Comparison of ENCODE assay signal across 12 mouse cellular contexts in the genomic region with DNA sequence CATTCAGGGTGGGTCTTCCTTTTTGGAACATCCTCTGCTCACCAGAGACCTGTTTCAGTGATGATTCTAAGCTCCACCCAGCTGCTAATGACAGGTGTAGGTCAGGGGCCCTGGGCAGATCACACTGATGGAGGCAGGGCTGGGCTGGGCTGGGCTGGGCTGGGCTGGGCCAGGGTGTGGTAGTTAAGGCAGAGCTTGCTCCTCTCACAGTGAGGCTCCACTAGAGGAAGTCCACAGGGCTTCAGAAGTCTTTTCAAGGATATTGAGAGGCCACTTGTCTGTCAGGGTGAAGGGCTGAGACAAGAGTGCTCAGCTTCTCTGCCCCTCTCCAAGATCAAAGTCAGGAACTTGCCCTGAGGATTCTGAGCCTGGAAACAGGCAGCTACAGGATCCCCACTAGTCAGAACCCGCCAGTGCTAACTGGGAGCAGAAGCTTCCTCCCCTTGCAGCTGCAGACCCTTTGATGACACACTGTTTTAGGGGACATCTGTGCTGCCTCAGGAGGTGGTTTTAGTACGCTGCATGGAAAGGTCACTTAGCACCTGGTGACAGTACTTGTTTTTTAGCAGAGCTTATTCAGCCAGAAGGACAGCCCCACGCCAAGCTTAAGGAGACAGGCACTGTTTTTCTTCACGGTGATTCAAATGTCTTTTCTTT.
A peak's percentile ranks its signal among the peaks of the same experiment; 100 is the strongest.
DNase-seq lines count a peak whose midpoint lies in the region; ATAC-seq lines count a peak whose summit lies in the region.
"Had no signal": no experiment of that assay in that cellular context is flagged by ENCODE, and none has a peak within 500 bp of the region (broad histone marks: within the 10 kb centered on the region; RNA-seq: fewer than 3 reads in every experiment).

No protein-coding gene starts in this region.

- no peak overlapping the region for H3K4me2 ChIP-seq in limb, embryonic 11.5 days (ENCODE audit: low read depth, severe bottlenecking)
- H3K4me2 ChIP-seq: forebrain, embryonic 13.5 days; liver, embryonic 15.5 days; stomach, embryonic 15.5 days had no signal

- H3K9ac ChIP-seq in limb, embryonic 11.5 days (ENCODE audit: low read length) = no peak overlapping the region
- H3K9ac ChIP-seq: forebrain, embryonic 13.5 days; liver, embryonic 15.5 days; stomach, embryonic 15.5 days had no signal

- no peak overlapping the region for H3K27ac ChIP-seq in embryonic facial prominence, embryonic 10.5 days (replicated peaks)
- H3K27ac ChIP-seq in limb, embryonic 11.5 days (replicated peaks; ENCODE audit: low read depth, low read length) = no peak overlapping the region
- H3K27ac ChIP-seq: forebrain, embryonic 13.5 days; heart, embryonic 10.5 days; liver, embryonic 15.5 days; stomach, embryonic 15.5 days had no signal

- ATAC-seq in limb, embryonic 11.5 days (ENCODE audit: insufficient number of reproducible peaks, low FRiP score, low TSS enrichment, low read depth) = no peak
- ATAC-seq: forebrain, embryonic 13.5 days had no signal

- H3K9me3 ChIP-seq in embryonic facial prominence, embryonic 10.5 days = no peaks in the 10 kb centered on the region
- no peaks in the 10 kb centered on the region for H3K9me3 ChIP-seq in limb, embryonic 11.5 days (ENCODE audit: control insufficient read depth, low read length)
- H3K9me3 ChIP-seq: forebrain, embryonic 13.5 days; heart, embryonic 10.5 days; liver, embryonic 15.5 days; stomach, embryonic 15.5 days had no signal

- 49% methylated on average over 4 of the region's 4 CpGs for WGBS in embryonic facial prominence, embryonic 10.5 days
- WGBS in limb, embryonic 11.5 days = 22% methylated on average over 4 of the region's 4 CpGs

- no peaks in the 10 kb centered on the region for H3K36me3 ChIP-seq in embryonic facial prominence, embryonic 10.5 days (replicated peaks)
- no peaks in the 10 kb centered on the region for H3K36me3 ChIP-seq in limb, embryonic 11.5 days (ENCODE audit: control insufficient read depth, insufficient read depth, low read length)
- H3K36me3 ChIP-seq: liver, embryonic 15.5 days; stomach, embryonic 15.5 days had no signal

- peaks cover 17% of the 10 kb centered on the region for H3K4me1 ChIP-seq in embryonic facial prominence, embryonic 10.5 days
- H3K4me1 ChIP-seq in limb, embryonic 11.5 days (ENCODE audit: control insufficient read depth, insufficient read depth, low read length) = peaks cover 4% of the 10 kb centered on the region; the same call in 1 of the 2 replicates
- H3K4me1 ChIP-seq: forebrain, embryonic 13.5 days; liver, embryonic 15.5 days had no signal

- peak; percentile 10 to 40 for DNase-seq in lung, postnatal 4 days
- no peak for DNase-seq in lung, adult 18-20 months
- peak; percentile 29 for DNase-seq in embryonic facial prominence, embryonic 10.5 days (ENCODE audit: low spot score)
- DNase-seq in limb, embryonic 11.5 days (ENCODE audit: low spot score) = peak; percentile 48
- peak; percentile 54 for DNase-seq in thymus, postnatal 14 days
- DNase-seq in neural tube, embryonic 10.5 days (ENCODE audit: extremely low spot score, low spot score) = no peak
- DNase-seq in cerebellum, adult 11-12 months = no peak
- no peak for DNase-seq in right cerebral cortex, postnatal 36 days (ENCODE audit: low spot score in 2 of 2)

- H3K4me3 ChIP-seq in embryonic facial prominence, embryonic 10.5 days = no peak overlapping the region
- H3K4me3 ChIP-seq in limb, embryonic 11.5 days (ENCODE audit: low read depth, low read length) = no peak overlapping the region
- H3K4me3 ChIP-seq: forebrain, embryonic 13.5 days; heart, embryonic 10.5 days; liver, embryonic 15.5 days; stomach, embryonic 15.5 days had no signal

- no peaks in the 10 kb centered on the region for H3K27me3 ChIP-seq in embryonic facial prominence, embryonic 10.5 days (replicated peaks; ENCODE audit: low read depth, poor library complexity, severe bottlenecking)
- no peaks in the 10 kb centered on the region for H3K27me3 ChIP-seq in limb, embryonic 11.5 days (ENCODE audit: control insufficient read depth, insufficient read depth, low read length)
- H3K27me3 ChIP-seq: forebrain, embryonic 13.5 days; liver, embryonic 15.5 days; stomach, embryonic 15.5 days had no signal

Comparison
In these comparisons a context has a peak if more than half of its experiments do, and no peak if none do; other contexts are left out.
1. DNase-seq: peak in lung, postnatal 4 days (2 of 2), embryonic facial prominence, embryonic 10.5 days (single experiment), limb, embryonic 11.5 days (single experiment) and thymus, postnatal 14 days (single experiment); none in lung, adult 18-20 months (0 of 2), neural tube, embryonic 10.5 days (single experiment), cerebellum, adult 11-12 months (single experiment) and right cerebral cortex, postnatal 36 days (0 of 2).